Mouse (Mus musculus) limb, embryonic 13.5 days (tissue): Measurements from ENCODE around the gene Gm10643. TPM values are rescaled to one million over a fixed set of nuclear protein-coding genes. Genes with fewer than 3 reads are reported as not detected.
A peak's percentile ranks its signal among the peaks of the same experiment; 100 is the strongest.

Experiments used
- ATAC-seq: fragments of 200-750 bp; cut with Nextera tagmentation; 2 replicates; pipeline ENCODE4 v1.8.0; 2017; ENCODE audit warnings: low read depth, moderate number of reproducible peaks, moderate TSS enrichment; ENCODE audit not compliant: low FRiP score
- H3K27ac ChIP-seq: fragments of 300-500 bp; sonication (generic); 2 replicates; pipeline ENCODE4 v1.5.1; 2015; ENCODE audit warnings: inconsistent platforms, mild to moderate bottlenecking, moderate library complexity
- H3K27me3 ChIP-seq: fragments of 300-500 bp; sonication (generic); 2 replicates; pipeline ENCODE4 v1.6.1; 2015; ENCODE audit warnings: mild to moderate bottlenecking, inconsistent platforms
- H3K36me3 ChIP-seq: fragments of 300-500 bp; sonication (generic); 2 replicates; pipeline ENCODE4 v1.6.1; 2015; ENCODE audit warnings: inconsistent platforms, mild to moderate bottlenecking, moderate library complexity
- H3K4me1 ChIP-seq: fragments of 300-500 bp; sonication (generic); 2 replicates; pipeline ENCODE4 v1.6.1; 2015; ENCODE audit warnings: inconsistent platforms
- H3K4me2 ChIP-seq: fragments of 300-500 bp; sonication (generic); replicated peaks from 2 replicates; pipeline ENCODE4 v1.6.1; 2015; ENCODE audit warnings: inconsistent platforms, mild to moderate bottlenecking, moderate library complexity
- H3K4me3 ChIP-seq: fragments of 300-500 bp; sonication (generic); 2 replicates; pipeline ENCODE4 v1.5.1; 2015; ENCODE audit warnings: moderate library complexity, mild to moderate bottlenecking, inconsistent platforms
- H3K9ac ChIP-seq: fragments of 300-500 bp; sonication (generic); 2 replicates; pipeline ENCODE4 v1.6.1; 2015; ENCODE audit warnings: mild to moderate bottlenecking, inconsistent platforms
- H3K9me3 ChIP-seq: fragments of 300-500 bp; sonication (generic); 2 replicates; pipeline ENCODE4 v1.6.1; 2016; ENCODE audit warnings: inconsistent platforms
- WGBS: fragments of 180-500 bp; shearing (Covaris S2); methylation state at CpG from one replicate; pipeline ENCODE4 v1.1.7; 2015; 5-methylcytosine and 5-hydroxymethylcytosine counted together
- polyA plus RNA-seq: library from polyadenylated mRNA; unstranded; fragments of >200 nt; fragmentation: Nextera tagmentation; extraction: Ambion mirVana; gene quantifications from 2 replicates; pipeline ENCODE4 v1.2.1, GENCODE M21; 2015

Gm10643 gene
- 1.5 and 1.6 TPM in 2 replicates for polyA plus RNA-seq

DNA sequence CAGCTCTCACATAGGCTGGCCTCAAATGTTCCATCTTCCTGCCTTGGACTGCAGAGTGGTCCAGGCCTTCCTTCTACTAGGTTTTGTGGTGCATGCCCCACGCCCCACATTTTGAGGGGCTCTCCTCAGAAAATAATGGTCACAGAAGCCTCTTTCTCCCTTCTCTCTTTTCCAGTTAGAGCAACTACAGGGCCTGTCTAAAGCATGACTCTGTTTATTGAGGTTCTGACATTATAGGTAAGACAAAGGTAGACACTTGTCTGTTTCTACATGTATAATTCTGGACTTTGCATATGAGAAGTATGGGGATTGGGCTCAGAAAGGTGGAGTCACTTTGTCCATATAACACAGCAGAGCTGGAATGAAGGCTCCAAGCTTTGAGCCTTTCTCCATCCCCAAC lies at the start of gene Gm10643:
Gm10643 (minus strand) TSS at position 101 of the 400 bp plus-strand sequence.
- H3K27me3 ChIP-seq = no peaks in the 10 kb centered on the region
- H3K27ac ChIP-seq = peak within 1 kb of the TSS; percentile 75; the same call in 1 of the 2 replicates
- no peaks in the 10 kb centered on the region for H3K9me3 ChIP-seq
- peak within 1 kb of the TSS; percentile 82 for H3K9ac ChIP-seq
- WGBS = 96% methylated on average over 1 of the region's 1 CpGs
- no peak for ATAC-seq
- peak within 1 kb of the TSS; percentile 82 for H3K4me2 ChIP-seq
- no peaks in the 10 kb centered on the region for H3K36me3 ChIP-seq
- H3K4me1 ChIP-seq = peaks cover 31% of the 10 kb centered on the region
- peak within 1 kb of the TSS; percentile 86 for H3K4me3 ChIP-seq

DNA sequence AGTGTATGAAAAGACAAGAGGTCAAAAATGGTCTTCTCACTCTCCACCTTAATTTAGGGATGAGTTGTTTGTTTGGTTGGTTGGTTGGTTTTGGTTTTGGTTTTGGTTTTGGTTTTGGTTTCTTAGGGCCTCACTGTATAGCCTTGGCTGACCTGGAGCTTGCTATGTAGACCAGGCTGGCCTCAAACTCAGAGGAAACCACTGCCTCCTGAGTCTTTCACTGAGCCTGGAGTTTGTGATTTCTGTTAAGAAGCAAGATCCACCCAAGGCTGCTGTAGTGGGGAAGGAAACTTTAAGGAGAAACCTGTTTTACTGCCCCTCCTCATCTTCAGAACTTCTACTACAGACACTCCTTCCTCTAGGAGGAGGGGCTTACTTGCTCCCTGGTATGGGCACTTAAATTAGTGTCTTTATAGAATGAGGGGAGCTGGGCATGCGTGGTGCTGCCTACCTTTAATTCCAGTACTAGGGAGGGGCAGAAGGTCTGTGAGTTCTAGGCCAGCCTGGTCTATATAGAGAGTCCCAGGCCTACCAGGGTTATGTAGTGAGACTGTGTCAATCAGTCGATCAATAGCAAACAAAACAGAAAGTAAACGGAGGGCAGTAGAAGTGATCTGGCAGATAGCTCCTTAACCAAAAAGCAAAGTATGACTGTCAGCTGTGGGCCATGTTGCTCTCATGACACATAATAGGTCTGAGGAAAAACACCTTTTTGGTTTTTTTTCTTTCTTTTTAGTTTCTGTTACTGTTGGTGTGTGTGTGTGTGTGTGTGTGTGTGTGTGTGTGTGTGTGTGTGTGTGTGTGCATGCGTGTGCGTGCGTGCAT lies 41.5 kb upstream of the Gm10643 start:
- Histone ChIP-seq H3K4me1 (peaks cover 32% of the 10 kb centered on the region), H3K4me2 (no peak overlapping the region), H3K9me3 (no peaks in the 10 kb centered on the region), H3K27ac (no peak overlapping the region), H3K27me3 (no peaks in the 10 kb centered on the region), H3K36me3 (peaks cover 12% of the 10 kb centered on the region), H3K9ac (no peak overlapping the region), H3K4me3 (no peak overlapping the region)
- 94% methylated on average over 5 of the region's 6 CpGs for WGBS
- no peak for ATAC-seq

- Histone ChIP-seq H3K4me1 (peaks cover 32% of the 10 kb centered on the region), H3K9me3 (no peaks in the 10 kb centered on the region), H3K4me2 (no peak overlapping the region), H3K36me3 (peaks cover 18% of the 10 kb centered on the region), H3K4me3 (no peak overlapping the region), H3K27me3 (no peaks in the 10 kb centered on the region), H3K27ac (no peak overlapping the region), H3K9ac (no peak overlapping the region)
- WGBS = 66% methylated on average over 2 of the region's 2 CpGs
- no peak for ATAC-seq
Measured at GRCm38 (mm10) chr8:84105676-84106075, 40.7 kb upstream of the Gm10643 start.

- peak; percentile 97 for ATAC-seq
- peak within 1 kb of the TSS; percentile 80 for H3K4me2 ChIP-seq
- WGBS = 7% methylated on average over 41 of the region's 42 CpGs
- H3K4me3 ChIP-seq = peak within 1 kb of the TSS; percentile 61
- peak within 1 kb of the TSS; percentile 75 for H3K9ac ChIP-seq
- peaks cover 32% of the 10 kb centered on the region for H3K4me1 ChIP-seq
- H3K9me3 ChIP-seq = no peaks in the 10 kb centered on the region
- peaks cover 19% of the 10 kb centered on the region for H3K36me3 ChIP-seq
- no peaks in the 10 kb centered on the region for H3K27me3 ChIP-seq
- H3K27ac ChIP-seq = peak within 1 kb of the TSS; percentile 80; the same call in 1 of the 2 replicates
Measured at GRCm38 (mm10) chr8:84104697-84105609, 40.0 kb upstream of the Gm10643 start, which contains the start of gene Dcaf15. Gene Dcaf15, minus strand, starts transcription at chr8:84104768.

DNA sequence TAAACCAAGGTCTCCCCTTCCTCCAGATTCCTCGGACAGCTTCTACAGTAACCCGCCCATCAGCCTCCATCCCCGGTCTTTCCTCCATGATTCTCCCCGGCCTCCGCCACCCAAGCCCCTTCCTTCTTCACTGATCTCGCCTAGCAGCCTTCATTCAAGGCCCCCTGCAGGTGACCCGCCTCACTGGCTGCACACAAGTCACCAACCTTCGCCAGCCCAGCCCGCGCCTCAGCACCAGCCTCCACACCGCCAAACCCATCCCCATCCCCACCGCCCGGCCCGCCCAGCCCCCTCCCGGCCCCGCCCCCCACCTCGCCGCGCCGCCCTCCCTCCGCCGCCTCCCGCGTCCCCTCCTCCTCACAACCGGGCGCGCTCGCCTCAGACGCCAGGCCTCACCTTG lies 39.3 kb upstream of the Gm10643 start:
- Histone ChIP-seq H3K27ac (peak overlapping the region; percentile 80; the same call in 1 of the 2 replicates), H3K9me3 (no peaks in the 10 kb centered on the region), H3K9ac (peak overlapping the region; percentile 75), H3K4me1 (peaks cover 32% of the 10 kb centered on the region), H3K4me2 (peak overlapping the region; percentile 80), H3K27me3 (no peaks in the 10 kb centered on the region), H3K36me3 (peaks cover 27% of the 10 kb centered on the region), H3K4me3 (peak overlapping the region; percentile 61)
- WGBS = 0% methylated on average over 18 of the region's 29 CpGs
- ATAC-seq = peak; percentile 78

DNA sequence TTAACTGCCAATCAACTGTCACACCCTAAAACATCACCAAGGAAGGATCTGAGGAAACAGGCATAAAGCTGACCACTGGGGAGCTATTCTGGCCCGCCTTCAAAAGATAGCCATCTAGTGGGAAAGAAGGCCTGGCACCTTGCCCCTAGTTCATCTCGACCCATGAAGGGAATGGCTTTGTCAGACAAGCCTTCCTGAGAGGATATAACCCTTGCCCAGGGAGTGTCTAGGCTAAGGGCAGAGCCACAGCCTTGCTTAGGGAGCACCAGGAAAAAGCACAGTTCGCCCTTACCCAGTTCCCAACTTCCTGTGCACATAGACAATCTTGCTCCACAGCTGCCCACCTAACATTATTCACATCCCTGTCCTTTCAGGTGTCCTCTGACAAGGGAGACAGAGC lies 38.7 kb upstream of the Gm10643 start:
- peaks cover 32% of the 10 kb centered on the region for H3K4me1 ChIP-seq
- H3K9me3 ChIP-seq = no peaks in the 10 kb centered on the region
- H3K27me3 ChIP-seq = no peaks in the 10 kb centered on the region
- H3K36me3 ChIP-seq = peaks cover 33% of the 10 kb centered on the region
- WGBS = 46% methylated on average over 3 of the region's 3 CpGs
- no peak for ATAC-seq
- peak overlapping the region; percentile 80 for H3K4me2 ChIP-seq
- no peak overlapping the region for H3K27ac ChIP-seq
- H3K9ac ChIP-seq = peak overlapping the region; percentile 75
- H3K4me3 ChIP-seq = peak overlapping the region; percentile 61

DNA sequence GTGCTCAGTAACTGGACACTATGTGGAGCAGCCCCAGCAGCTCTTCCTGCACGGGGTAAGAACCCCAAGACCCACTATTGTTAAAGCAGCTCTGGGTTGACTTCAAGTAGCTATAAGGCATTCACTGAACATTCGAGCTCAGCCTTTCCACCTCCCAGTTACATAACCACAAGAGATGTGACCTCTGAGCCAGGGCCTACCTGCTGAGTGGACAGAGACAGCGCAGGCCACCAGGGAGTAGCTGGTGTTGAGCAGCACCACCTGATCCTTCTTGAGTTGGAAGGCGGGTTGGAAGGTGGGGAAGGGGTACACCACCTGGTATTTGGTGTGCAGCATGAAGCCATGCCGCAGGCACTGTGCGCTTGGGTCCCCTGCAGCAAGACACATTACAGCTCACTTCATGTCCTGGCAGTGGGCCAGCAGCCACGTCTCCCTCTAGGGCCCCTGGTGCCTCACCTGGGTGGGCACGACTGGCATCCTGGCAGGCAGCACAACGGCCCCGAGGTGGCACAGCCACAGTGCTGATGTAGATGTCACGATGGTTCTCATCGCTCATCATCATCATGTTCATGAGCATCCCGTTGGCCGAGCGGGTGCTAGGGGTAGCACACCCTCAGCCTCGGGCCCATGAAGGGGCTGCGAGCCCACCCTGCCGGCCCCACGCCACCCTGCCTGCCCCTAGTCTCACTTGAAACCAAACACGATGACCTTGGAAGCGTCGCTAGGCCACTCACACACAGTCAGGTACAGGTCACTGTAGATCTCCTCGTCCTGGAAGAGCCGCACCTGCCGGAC lies 36.7 kb upstream of the Gm10643 start:
- peaks cover 52% of the 10 kb centered on the region for H3K36me3 ChIP-seq

DNA sequence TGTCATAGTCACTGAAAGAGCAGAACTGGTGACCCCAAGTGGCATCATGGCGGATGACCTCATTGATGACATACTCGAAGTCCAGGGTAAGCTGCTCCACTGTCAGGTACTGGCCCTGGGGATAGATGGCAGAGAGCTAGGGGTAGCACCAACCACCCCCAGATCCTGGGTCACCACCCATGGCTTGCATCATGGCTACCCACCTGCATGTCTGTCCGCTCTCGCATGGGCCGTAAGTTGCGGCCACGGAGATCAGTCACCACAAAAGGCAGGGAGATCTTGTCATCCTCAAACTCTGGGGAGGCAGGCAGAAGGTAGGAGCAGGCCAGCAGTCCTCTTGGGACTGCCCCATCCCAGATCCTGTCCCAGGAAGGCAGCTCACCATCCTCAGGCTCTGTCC lies 33.4 kb upstream of the Gm10643 start:
- Histone ChIP-seq H3K4me2 (no peak overlapping the region), H3K36me3 (peaks cover 85% of the 10 kb centered on the region), H3K27ac (no peak overlapping the region), H3K27me3 (no peaks in the 10 kb centered on the region), H3K4me3 (no peak overlapping the region), H3K9me3 (no peaks in the 10 kb centered on the region), H3K4me1 (peaks cover 19% of the 10 kb centered on the region), H3K9ac (no peak overlapping the region)
- 94% methylated on average over 7 of the region's 7 CpGs for WGBS
- no peak for ATAC-seq

More for the DNA sequence above, 36.7 kb upstream of the Gm10643 start:
- no peak for ATAC-seq
- Histone ChIP-seq H3K4me2 (no peak overlapping the region), H3K9ac (no peak overlapping the region), H3K4me1 (peaks cover 32% of the 10 kb centered on the region), H3K9me3 (no peaks in the 10 kb centered on the region), H3K4me3 (no peak overlapping the region), H3K27me3 (no peaks in the 10 kb centered on the region), H3K27ac (no peak overlapping the region)
- 93% methylated on average over 25 of the region's 25 CpGs for WGBS

- H3K36me3 ChIP-seq = peaks cover 93% of the 10 kb centered on the region
Measured at GRCm38 (mm10) chr8:84096061-84096460, 31.1 kb upstream of the Gm10643 start.

DNA sequence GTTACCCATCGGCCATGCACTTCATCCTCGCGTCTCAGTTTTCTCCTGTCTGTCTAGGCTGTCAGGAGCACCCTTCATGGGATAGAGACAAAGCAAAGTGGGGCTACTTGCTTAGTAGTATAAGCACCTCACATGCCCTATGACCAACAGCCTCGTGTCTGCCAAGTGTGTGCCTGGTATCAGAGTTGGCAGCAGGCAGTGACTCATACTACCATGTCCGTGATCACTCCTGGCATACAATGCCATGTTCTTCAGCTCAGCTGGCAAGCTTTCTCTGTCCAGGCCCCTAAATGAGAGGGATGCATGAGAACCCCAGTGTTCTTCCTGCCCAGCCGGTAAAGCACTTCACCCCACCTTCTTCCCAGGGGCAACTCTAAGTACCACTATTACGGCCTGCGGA lies 25.6 kb upstream of the Gm10643 start:
- ATAC-seq = no peak
- Histone ChIP-seq H3K36me3 (peaks cover 96% of the 10 kb centered on the region), H3K27ac (no peak overlapping the region; the same call in 1 of the 2 replicates), H3K4me3 (no peak overlapping the region), H3K9me3 (no peaks in the 10 kb centered on the region), H3K4me2 (no peak overlapping the region), H3K9ac (no peak overlapping the region), H3K4me1 (no peaks in the 10 kb centered on the region), H3K27me3 (no peaks in the 10 kb centered on the region)
- 90% methylated on average over 8 of the region's 8 CpGs for WGBS

More at GRCm38 (mm10) chr8:84096061-84096460, 31.1 kb upstream of the Gm10643 start:
- ATAC-seq = no peak
- WGBS = 73% methylated on average over 8 of the region's 8 CpGs
- no peak overlapping the region for H3K9ac ChIP-seq
- no peak overlapping the region for H3K4me2 ChIP-seq
- H3K4me3 ChIP-seq = no peak overlapping the region
- no peaks in the 10 kb centered on the region for H3K9me3 ChIP-seq
- H3K4me1 ChIP-seq = no peaks in the 10 kb centered on the region
- H3K27ac ChIP-seq = no peak overlapping the region
- no peaks in the 10 kb centered on the region for H3K27me3 ChIP-seq

DNA sequence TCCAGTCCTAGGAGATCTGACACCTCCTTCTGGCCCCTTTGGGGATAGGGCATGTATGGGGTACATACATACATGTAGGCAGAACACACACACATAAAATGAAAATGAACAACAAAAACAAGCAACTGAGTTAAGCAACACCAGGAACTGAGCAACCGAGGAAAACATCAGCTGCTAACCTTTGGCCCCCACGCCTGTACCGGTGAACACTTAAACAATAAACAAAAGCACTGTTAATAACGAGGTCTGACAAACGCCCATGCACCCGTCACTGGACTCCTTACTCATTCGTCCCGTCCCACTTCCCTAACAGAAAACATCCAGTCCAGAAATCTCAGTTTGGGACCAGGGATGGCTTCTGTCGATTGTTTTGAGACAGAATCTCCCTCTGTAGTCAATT lies 24.3 kb upstream of the Gm10643 start:
- Histone ChIP-seq H3K9ac (no peak overlapping the region), H3K4me3 (no peak overlapping the region), H3K27ac (no peak overlapping the region), H3K36me3 (peaks cover 96% of the 10 kb centered on the region), H3K4me2 (no peak overlapping the region), H3K27me3 (no peaks in the 10 kb centered on the region), H3K4me1 (peaks cover 4% of the 10 kb centered on the region), H3K9me3 (no peaks in the 10 kb centered on the region)
- whole genome bisulfite sequencing = 71% methylated on average over 9 of the region's 9 CpGs
- ATAC-seq = no peak
